Mouse (Mus musculus) spleen, adult 2 months (tissue): Measurements from ENCODE around the gene Nabp2.

Experiments
- CTCF ChIP-seq: fragments of 200-500 bp; IDR thresholded peaks from 2 replicates; pipeline ENCODE4 v1.5.1; 2011; ENCODE audit warnings: mild to moderate bottlenecking, inconsistent platforms; ENCODE audit not compliant: insufficient read depth, insufficient read length, insufficient replicate concordance; ENCODE audit errors: extremely low read depth
- POLR2A ChIP-seq: fragments of 200-500 bp; IDR thresholded peaks from 2 replicates; pipeline ENCODE4 v1.6.1; 2011; ENCODE audit warnings: low read depth, low read length, inconsistent platforms

GRCm38 (mm10) chr10:128422426-128422825 is 11.1 kb upstream of the Nabp2 start:
- TF ChIP-seq CTCF, result no peak
- TF ChIP-seq POLR2A, result no peak
